Mouse (Mus musculus) ovary, adult 18-20 months (tissue): ENCODE data around the gene Aoc2.
"Not testable (repeated sequence)": the region's sequence is repeated elsewhere in the genome, so short reads cannot be mapped to it uniquely, and the experiment has no call there.

Source experiments
- DNase-seq: peaks from one replicate; pipeline ENCODE4 v3.0.0; 2022; ENCODE audit warnings: low spot score, mixed read lengths

The Aoc2 gene

DNA sequence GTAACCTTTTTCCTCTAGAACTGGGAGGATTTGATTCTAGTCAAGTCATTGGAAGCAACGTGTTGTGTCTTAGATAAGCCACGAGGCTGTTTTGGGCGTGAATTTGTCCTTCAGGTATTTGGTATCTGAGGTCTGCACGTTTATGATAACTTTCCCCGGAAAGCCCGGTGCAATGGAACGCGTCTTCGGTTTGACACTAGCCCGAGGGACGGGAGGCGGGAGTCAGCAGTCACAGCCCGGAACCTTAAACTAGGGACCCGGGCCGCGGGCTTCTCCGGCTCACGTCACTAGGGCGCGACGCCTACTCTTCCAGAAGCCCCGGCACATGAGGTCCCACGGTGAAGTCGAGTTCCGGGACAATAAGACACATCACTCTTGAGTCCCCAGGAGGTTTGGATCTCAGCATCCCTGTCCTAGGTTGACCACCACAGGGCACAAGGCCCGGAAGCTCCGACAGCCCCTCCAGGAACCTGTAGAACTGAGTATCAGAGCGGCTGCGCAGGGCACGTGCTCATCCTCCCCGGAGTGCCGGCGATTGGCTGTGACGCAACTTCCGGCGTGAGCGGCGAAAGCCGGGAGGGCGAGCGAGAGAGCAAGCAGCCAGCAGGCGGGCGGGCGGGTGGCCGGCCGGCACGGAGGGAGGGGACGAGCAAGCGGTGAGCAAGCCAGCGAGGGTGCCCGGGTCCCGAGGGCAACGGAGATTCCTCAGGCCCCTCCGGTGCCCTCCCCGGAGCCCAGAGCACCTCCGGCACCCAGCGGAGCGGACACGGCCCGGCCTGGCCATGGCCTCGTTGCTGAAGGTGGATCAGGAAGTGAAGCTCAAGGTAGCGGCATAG is 9.0 kb upstream of the Aoc2 start, which contains the start of gene Psme3:
Psme3 (plus strand) TSS at position 549 of the 836 bp plus-strand sequence.
- DNase-seq = peak; percentile 85

DNA sequence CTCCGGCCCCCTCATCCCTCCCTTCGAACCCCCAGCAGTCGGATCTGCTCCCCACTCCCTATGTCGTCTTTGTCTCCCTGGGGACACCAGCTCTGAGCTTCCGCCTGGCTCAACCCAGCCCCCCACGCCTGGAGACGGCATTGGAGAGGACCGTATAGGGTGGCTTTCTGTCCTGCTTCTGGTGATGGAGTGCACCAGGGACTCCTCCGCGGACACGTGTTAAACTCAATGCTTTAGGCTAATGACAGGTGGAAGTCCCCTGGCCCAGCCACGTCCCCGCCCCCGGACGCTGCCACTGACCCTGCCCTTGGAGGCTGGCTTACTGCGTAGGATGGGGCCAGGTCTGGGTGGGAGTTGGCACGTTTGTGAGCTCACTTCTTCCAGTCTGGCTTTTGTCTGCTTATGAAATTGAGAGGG is 8.4 kb upstream of the Aoc2 start:
- DNase-seq = no peak

DNA sequence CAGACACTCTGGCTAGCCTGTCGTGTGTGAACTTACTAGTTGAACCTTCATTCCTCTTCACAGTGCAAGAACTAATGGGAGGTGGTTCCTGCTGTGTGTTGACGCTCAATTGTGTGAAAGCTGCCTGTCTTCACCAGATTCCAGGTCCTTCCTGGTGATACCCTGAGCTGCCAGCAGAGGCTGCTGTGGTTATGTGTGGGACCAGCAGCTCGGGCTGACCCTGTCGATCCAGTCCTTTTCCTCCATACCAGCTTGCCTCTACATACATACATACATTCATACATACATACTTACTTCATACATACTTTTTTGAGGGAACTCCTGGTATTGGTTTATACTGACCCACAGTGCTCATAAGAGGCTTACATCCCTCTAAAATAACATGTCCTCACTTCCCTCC is 1.3 kb upstream of the Aoc2 start:
- DNase-seq = peak; percentile 38

DNA sequence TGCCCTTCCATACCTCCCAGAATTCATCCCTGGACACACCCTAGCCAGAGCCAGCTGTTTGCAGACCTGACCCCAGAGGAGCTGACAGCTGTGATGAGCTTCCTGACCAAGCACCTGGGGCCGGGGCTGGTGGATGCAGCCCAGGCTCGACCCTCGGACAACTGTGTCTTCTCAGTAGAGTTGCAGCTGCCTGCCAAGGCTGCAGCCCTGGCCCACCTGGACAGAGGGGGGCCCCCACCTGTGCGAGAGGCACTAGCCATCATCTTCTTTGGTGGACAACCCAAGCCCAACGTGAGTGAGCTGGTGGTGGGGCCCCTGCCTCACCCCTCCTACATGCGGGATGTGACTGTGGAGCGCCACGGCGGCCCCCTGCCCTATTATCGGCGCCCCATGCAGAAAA is 338 bp downstream of the Aoc2 start:
- DNase-seq = not testable (repeated sequence)

DNA sequence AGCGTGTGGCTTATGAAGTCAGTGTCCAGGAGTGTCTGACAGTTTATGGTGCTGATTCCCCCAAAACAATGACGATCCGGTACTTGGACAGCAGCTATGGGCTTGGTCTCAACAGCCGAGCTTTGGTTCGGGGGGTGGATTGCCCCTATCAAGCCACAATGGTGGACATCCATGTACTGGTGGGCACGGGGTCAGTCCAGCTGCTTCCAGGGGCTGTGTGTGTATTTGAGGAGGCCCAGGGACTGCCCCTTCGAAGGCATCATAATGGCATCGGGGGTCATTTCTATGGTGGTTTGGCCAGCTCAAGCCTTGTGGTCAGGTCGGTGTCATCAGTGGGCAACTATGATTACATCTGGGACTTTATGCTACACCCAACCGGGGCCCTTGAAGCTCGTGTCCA is 1.3 kb downstream of the Aoc2 start:
- DNase-seq = no peak

DNA sequence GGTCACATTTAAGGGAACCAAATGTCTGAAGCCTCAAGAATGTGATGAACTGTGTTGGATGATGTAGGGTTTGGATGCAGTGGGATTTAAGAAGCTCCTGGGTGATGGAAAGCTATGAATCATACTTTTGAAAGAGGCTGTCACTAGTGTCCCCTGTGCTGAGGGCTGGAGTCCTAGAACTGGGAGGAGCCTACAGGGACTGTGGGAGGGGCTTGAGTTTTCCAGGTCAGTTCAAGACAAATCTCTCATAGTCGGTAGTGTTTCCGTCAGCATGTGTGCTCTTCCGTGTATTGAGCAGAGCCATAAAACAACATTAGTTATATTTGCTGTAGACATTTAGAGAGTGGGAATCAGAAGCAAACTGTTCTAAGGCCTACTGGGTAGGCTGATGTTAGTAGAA is 2.4 kb downstream of the Aoc2 start:
- DNase-seq = no peak

DNA sequence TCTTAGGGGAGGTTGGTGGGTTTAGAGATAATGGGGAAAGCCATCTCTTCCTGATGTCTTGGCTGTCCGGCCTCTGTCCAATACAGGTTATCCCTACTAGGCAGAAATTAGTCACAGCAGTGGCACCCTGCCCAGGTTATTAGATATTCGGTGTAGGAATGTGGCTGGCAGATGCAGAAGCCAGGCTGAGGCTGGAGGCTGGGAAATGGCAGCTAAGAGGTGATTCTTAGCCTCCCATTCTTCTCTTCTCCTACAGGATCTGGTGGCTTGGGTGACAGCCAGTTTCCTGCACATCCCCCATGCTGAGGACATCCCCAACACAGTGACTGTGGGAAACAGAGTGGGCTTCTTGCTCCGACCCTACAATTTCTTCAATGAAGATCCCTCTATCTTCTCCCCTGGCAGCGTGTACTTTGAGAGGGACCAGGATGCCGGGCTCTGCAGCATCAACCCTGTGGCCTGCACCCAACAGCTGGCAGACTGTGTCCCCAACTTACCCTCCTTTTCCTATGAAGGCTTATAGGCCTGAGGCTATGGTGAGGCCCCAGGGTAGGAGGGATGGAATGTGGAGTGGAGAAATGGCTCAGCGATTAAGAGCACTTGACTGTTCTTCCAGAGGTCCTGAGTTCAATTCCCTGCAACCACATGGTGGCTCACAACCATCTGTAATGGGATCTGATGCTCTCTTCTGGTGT is 4.2 kb downstream of the Aoc2 start:
- DNase-seq = no peak

DNA sequence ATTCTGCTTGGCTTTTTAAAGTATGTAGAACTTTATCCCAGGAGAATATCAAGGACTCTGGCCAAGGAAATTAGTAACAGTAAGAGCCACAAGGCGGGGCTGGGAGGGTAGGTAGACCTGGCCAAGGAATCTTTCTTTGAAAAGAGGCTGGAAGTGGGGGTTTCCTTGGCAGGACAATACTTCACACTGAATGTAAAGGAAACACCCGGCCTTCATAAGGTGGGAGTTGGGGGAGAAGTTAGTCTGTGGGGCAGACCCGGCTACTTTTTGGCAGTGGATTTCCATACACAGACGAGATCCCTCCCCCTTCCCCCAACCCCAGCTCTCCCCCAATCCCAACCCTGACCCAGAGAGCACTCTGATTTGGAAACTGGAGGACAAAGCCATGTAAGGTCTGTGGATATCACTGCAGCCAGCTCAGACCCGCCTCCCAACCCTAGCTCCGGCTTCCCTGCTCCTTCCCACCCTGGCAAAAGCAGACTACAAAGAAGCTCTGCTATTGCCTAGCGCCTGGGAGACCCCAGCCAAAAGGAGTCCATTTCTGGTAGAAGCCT is 5.6 kb downstream of the Aoc2 start, which contains the start of gene Aoc3:
Aoc3 (plus strand) TSS at position 235 of the 554 bp plus-strand sequence.
- peak; percentile 58 for DNase-seq

DNA sequence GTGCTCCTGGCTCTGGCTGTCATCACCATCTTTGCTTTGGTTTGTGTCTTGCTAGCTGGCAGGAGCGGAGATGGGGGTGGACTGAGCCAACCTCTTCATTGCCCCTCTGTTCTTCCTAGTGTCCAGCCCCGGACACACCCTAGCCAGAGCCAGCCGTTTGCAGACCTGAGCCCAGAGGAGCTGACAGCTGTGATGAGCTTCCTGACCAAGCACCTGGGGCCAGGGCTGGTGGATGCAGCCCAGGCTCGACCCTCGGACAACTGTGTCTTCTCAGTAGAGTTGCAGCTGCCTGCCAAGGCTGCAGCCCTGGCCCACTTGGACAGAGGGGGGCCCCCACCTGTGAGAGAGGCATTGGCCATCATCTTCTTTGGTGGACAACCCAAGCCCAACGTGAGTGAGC is 6.1 kb downstream of the Aoc2 start:
- DNase-seq = not testable (repeated sequence)

DNA sequence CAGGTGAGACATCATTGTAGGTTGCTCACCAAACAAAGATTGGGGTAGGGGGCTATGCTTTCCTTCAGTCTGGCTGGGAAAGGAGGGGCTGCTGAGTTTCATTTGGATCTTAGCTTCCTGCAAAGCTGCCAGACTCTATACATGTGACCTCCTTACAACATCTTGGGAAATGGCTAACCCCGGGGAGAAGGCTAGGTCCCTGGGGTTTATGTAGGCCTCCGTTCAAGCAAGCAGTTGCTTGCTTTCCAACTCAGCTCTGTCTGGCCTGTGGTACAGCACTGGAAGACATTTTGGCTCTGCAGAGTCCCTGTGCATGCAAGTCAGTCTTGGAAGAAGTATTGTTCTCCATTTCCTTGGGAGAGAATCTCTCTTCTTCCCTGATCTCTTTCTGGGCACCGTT is 7.7 kb downstream of the Aoc2 start:
- DNase-seq = no peak

DNA sequence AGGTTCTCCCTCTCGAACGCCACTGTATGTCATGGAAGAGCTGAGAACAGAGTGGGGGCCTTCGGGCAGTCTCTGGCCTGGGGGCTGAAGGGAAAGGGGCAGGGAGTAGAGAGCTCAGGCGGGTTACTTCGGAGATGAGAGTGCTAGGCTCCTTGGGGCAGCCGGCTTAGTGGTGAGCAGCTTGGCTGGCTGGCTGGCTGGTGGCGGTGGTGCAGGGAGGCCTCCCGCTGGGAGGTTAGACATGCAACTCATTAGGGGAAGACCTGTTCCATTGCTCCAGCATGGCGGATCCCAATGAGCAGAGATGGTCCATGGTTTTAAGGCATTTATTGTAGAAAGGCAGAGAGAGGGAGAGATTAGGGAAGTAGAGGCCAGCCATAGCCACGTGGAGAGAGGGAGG is 9.2 kb downstream of the Aoc2 start:
- no peak for DNase-seq

DNA sequence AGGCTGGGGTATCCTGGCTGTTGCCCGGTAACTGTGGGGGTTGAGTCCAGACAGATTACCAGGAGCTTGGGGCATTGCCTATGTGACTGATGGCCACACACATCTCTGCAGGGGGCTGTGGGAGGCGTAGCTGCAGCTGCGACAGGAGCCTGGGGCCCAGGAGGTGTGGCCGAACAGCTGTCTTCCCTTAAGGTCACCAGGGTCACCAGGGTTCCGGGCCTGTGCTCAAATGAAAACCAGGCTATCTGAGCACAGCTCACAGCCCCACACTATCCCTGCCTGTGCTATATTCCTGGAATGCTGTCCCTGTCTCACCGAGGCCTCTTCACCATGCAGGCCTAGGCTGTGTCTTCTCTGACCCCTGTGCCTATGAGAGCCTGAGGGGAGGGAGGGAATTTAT is 9.7 kb downstream of the Aoc2 start:
- DNase-seq = no peak

DNA sequence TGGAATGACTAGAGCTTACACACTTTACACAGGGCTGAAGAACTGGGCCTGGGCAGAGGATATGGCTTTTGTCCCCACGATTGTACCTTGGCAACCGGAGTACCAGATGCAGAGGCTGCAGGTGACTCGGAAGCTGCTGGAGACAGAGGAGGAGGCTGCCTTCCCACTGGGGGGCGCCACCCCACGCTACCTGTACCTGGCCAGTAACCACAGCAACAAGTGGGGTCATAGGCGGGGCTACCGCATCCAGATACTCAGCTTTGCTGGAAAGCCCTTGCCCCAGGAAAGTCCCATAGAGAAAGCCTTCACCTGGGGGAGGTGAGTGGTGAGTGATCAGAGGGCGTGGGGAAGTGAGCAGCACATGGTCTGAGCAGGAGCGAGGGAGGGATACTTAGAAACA is 10.8 kb downstream of the Aoc2 start:
- DNase-seq = no peak

DNA sequence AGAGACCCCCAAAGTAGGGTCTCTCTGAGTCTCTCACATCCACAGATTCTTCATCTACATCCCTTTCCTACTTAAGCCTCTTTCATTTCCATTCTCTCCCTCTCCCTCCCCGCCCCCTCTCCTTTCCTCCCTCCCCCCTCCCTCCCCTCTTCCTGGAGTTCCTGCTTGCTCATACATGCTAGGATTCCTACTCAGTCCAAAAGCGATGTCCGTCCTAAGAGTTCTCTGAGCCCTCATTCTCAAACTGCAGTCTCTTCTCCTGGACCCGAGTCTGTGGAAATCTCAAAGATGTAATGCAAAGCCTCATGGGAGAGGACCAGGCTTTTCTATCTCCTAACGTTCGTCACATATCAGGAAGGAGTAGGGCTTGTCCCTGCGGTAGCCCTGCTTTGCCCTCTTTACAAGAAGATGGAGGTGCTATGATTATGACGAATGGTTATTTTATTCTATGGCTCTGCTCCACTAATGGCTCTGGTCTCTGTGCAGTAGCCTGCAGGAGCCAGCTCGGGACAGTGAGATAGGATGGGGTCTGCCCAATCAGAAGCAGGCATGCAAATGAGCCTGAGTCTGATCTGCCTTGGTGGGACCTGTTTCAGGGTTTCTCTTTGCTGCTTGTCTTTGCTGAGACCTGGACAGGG is 13.4 kb downstream of the Aoc2 start:
- DNase-seq = no peak

DNA sequence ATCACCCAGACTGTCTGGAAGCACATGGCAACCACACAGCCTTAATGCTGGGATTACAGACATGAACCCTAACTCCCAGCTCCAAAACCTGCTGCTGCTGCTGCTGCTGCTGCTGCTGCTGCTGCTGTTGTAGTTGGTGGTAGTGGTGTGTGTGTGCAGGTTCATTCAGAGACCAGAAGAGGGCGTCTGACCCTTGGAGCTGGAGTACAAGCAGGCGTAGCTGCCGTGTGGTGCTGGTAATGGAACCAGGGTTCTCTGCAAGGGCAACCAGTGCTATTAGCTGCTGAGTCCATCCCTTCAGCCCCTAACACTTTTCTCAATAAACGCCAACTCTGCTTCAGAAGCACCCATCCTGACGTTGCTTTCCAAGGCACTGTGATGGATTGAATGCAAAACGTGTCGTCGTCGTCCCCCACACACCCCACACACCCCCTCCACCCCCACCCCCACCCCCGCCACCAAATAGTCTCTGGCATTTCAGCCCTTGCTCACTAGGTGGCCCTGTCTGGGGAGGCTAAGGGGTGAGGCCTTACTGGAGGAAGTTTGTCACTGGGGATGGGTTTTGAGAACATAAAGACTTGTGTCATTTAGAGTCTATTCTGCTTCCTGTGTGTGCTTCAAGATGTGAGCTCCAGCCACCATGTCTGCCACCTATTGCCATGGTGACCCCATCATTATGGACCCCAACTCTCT is 22.4 kb downstream of the Aoc2 start:
- no peak for DNase-seq

DNA sequence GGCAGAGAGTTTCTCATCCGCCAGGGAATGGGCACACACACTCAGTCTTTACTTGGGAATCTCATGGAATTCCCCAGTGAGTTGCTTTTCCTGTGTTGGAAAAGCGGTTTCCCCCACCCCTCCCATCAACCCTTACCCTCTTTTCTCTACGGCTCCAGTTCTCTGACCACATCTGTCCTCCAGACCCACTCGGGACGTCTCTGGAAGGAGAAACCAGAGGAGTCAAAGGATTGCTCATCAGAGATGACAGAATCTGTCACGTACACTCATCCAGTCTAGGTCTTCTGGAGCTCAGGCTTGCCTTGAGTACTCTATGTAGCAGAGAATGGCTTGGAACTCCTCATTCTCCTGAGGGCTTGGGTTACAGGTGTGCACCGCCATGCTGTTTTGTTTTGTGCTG is 23.9 kb downstream of the Aoc2 start:
- DNase-seq = no peak

DNA sequence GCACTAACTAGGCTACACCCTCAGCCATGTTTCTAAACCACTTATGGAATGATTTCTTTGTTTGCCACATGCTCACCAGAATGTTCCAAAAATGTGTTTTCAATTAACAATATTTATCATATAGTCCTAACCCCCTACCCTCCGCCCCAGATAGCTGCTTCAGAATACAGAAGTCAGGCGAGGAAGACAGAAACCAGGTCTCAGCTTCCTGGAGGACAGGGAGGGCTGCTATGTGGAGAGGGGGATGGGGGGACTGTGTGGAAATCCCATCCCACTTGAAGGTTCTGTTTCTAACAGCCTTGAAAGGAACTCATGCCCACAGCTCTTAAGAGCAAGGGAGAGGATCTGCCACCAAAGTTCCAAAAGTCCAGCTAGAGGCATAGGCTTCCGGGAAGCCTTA is 24.4 kb downstream of the Aoc2 start:
- DNase-seq = no peak

DNA sequence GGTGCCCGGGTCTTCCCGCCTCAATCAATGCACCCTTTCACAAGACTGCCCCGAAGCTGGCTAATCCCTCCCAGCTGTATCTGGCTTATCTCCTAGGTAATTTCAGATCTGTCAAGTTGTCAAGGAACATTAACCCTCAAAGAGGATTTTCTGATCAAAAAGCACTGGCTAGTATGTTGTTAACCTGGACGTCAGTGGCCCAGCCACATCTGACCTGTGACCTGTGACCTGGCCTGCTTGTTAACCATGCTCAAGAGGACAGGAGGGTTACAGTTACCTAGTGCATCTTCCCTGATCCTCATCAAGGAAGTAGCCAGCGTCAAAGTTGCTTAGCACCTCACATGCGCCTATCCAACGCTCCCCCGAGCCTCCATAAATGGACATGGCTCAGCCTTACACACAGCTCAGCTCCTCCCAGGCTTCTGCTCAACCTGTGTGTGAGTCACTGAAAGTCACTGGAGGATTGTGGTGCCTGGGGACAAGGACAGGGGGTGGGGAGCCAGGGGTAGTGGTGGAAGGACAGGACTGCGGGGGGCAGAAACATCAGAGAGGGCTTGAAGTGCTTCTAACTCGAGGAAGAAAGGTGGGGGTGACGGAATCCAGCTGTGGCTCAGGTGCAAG is 26.3 kb downstream of the Aoc2 start:
- no peak for DNase-seq

DNA sequence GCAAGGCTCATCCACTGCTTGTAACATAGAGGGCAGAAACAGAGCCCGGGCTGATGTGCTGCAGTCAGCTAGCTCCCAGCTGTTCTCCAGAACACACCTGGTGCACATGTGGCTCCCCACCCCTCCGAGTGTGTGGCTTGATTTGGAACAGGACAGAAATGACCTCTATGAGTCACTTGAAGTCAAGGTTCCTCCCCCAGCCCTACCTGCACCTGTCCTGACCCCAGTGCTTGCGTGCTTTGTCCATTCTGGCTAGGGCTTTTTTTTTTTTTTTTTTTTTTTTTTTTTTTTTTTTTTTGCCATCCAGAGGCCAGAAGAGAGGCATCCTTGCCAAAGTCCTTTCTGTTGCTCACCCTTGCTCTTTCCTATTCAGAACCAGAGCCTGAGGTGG is 26.9 kb downstream of the Aoc2 start:
- no peak for DNase-seq

DNA sequence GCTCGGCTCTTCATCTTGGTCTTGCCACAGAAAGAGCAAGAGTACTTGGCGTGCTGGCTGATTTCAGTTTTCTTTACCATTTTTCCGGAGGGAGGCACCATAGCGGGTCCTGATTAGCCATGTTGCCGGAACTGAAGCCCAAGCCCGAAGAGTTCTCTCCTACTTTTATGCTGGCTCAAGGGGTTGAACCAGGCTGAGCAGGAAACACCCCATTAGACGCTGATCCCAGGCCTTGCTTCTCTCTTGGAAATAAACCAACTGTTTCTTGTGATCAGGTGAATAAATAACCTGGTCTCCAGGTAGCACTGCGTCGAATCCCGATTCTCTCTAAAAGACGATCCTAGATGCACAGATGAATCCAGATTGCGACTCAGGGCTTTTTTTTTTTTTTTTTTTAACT is 28.6 kb downstream of the Aoc2 start:
- DNase-seq = no peak

DNA sequence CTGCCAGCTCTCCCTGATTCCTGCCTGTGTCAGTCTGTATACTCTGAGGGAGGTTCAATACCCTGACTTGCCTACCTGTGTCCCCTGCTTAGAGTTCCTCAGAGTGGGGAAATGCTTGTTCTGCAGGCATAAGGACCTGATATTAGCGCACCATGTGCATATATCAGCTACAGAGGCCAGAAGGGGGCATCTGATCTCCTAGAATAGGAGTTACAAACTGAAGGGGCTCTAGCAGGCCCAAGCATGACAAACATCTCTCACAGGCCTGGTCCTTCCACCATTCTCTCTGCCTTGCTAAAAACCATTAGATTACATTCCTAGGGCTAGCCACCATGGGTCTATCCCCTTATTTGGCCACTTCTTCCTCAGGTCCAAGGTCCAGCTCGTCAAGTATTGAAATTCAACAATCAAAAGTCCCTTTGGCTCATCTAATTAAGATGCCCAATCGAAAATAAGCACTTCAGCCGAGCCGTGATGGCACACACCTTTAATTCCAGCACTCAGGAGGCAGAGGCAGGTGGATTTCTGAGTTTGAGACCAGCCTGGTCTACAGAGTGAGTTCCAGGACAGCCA is 29.7 kb downstream of the Aoc2 start:
- no peak for DNase-seq
